Mouse (Mus musculus): ENCODE data around the gene Rep15.

The Rep15 gene

DNA sequence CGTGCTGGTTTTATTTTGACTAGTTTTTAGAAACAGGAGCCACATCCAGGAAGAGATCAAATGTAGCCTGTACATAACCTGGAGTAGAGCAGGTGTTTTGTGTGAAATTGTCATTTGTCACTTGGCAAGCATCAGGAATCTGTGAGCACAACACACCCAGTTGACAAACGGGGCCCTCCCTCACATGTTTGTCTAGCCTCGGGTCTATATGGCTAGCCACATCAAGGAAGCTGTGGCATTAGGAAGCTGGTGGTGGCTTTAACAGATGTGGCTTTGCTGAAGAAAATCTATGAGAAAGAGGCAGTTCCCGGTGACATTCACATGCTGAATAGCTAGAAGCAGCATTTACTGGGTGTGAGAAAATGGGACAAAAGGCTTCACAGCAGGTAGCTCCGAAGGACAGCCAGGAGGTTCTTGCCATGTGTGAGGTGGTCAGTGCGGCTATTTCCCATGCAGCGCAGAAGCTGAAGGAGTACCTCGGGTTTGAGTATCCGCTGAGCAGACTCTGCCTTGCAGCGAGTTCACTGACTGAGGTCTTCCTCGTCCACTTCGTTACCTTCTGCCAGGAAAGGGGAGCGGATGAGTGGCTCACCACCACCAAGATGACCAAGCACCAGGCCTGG is at the start of gene Rep15:
Rep15 (plus strand) TSS at position 282 of the 623 bp plus-strand sequence.
- DNase-seq = no peak

DNA sequence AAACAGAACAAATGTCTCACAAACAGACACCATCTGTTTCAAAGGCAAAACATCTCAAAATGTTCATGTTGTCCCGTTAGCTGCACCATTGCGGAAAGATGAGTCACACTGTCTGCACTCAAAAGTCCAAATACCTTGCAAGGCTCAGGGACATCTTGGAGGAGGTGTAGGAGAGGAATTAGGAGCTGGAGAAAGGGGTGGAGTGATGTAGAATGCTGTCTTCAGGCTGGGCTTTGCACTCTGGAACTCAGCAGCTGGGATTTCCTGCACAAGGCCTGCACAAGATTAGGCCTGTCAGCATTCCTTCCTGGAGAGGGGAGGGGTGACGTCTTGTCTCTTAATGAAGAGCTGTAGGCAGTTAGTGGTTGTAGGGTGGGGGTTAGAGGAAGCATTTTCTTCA is 47.8 kb upstream of the Rep15 start:
- no peak for DNase-seq

DNA sequence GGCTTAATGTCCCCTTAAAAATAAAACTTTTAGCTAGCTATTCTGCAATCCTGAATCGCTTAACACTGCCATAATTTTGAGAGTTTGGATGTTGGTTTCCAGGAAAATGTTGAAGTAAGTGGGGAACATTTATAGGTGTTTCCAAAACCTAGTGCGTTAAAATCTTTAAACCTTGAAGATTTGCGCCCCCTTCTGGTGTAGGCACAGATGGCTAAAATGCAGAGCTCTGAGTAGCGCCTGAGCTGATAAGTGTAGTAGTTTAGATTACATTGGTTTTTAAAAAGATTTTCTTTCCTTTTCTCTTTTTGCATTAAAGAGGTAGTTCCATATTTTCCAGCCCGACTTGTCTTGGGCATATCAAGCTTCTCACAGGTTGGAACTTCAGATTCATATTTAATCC is 38.1 kb upstream of the Rep15 start:
- DNase-seq = peak; percentile 11 to 26

DNA sequence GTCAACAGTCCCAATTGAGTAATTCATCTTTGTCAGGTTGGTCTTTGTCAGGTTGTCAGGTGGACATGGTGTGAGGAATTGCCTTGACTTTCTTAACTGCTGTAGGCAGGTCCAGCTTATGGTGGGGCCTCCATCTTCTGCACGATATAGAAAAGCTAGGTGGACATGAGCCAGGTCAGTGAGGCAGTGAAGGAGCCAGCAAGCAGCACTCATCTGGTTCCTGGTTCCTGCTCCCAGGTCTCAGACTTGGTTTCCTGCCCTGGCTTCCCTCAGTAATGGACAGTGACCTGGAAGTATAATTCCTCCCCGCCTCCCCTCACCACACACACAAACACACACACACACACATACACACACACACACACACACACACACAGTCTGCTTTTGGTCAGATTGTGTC is 37.0 kb upstream of the Rep15 start:
- DNase-seq = no peak

DNA sequence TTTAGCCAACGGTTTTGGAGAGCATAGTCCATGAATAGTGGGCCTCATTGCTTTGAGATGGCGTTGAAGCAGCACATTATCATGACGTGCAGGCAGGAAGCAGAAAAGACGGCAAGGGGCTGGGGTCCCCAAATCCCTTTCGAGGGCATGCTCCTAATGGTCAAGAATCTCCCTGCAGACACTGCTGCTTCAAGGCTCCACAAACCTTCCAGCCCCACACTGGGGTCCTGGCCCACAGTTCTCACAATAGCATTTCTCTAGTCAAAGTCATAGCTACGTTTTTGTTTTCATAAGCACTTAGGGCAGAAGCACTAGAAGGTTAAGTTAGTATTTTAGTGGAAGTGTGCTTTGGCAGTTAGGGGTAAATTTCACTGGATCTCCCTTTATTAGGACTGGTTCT is 36.5 kb upstream of the Rep15 start:
- DNase-seq = no peak

DNA sequence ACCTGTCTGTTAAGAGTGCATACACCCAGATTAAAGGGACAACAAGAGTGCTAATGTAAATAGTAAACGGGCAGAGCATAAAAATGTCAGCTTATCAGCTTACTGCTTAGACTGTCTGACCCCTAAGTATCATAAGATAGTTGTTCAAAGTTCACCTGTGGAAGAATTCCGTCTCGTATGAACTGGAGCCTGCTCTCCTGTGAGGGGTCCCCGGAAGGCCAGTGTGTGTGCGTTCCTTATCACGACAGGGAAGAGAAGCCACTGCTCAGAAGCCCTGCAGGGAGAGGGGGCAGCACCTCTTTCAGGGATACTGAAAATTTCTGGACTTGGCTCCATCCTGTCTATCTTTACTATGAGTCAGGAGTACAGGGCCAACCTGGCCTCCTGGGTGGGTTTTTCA is 35.4 kb upstream of the Rep15 start:
- no peak for DNase-seq

DNA sequence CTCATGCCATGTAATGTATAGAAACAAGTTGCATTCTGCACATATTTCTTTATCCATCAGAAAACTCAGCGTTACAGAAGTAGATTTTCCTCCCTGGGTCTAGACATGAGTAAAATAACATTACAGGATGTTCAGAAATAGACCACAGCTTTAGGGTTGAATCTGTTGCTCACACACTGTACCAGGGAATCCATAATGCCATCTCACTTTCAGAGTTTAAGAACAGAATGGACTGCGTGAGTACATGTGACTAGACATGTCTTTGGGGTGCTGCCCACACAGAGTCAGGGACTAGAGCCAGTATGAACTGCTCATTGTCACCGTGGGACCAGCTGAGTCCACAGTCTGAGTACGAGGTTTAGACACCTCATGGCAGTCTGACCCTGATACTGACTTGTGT is 33.7 kb upstream of the Rep15 start:
- no peak for DNase-seq

DNA sequence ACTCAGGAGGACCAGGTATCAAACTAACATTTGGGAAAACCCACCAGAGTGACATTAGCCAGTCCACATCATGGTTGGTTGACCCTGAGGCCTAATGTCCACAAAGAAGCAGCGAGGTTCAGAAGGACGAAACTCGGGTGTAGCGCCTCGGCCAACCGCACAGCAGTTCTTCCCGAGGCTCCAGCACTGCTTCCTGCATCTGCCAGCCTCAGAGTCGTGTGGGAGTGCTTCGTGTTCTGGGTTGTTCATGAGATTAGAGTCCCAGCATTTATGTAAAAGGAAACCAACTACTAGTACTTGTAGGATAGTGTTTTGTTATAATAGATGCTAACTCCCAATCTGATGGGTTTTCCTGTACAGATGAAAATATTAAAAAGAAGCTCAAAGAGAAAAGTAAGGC is 33.1 kb upstream of the Rep15 start:
- no peak for DNase-seq

DNA sequence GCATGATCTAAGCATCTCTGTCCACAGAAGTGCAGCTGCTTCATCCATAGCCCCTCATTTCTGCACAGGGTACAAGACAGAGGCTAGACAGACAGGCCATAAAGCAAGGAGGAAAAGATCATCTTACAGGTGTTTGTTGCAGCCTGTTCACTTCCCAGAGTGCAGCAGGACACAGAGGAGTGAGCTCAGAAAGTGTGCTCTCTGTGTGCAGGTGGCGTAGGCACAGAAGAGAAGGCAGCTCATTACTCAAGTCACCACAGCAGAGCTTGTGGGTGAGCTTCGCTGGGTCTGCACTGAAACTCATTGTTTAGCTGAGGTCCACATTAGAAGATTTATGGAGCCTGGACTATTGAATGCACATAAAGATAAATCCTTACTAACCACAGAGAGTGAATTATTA is 32.6 kb upstream of the Rep15 start:
- DNase-seq = no peak

DNA sequence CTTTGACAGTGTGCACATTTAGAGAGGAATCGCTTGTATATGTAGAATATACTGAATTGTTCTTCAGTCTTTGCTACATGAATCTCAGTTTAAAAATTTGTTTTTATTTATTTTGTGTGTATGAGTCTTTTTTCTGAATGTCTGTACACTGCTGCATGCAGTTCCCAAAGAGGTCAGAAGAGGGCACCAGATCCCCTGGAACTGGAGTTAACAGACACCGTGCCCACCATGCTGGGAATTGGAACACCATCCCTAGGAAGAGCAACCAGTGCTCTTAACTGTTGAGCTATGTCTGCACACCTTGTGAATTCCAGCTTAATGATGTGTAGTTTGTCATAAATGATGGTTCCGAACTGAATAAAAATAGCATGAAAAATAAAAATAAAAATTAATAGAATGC is 24.2 kb upstream of the Rep15 start:
- peak; percentile 48 to 64 for DNase-seq

DNA sequence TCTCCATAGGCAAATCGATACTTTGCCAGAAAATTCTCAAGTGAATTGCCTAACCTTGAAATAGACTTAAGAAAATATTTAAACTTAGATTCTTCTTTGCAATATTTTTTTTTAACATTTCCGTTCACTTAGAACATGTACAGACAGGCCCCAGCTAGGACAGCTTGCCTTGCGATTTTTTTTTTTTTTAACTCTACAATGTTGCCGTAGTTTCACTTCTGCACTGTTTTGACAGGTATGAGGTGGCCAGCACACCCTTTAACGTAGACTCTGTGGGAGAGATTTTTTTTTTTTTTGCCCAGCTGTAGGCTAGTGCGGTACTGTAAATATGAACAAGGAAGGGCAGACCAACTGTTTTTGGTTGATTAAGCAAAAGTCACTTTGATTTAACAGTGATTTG is 22.0 kb upstream of the Rep15 start:
- no peak for DNase-seq

DNA sequence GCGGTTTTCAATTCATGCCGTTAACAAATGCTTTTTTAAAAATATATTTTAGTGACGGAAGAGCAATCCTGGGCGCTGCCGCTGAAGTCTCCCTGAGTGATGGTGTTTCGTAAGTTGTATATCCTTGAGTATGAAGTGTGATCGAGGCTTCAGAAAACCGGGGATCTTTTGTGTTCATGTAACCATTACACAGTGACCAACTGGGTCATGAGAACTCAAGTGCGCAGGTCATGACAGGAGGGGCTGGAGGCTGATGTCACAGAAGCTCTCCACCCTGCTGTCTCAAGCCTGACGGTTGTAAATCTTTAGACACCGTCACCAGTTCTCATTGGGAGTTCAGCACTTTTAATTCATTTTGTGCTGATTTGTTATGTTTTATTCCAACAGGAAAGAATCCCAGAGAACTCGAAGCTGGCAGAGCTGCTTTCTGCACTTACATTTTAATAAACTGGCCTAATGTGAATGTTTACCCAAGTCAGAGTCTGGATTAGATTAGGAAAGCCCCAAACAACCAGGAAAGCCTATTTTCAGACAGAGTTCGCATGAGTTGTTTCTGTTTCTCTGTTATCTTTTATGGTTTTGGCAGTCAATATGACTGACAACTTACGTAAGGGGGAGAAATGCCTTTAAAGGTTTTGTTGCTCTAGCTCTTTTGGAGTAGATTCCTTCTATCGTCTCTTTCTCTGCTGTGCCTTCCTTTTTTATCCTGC is 21.4 kb upstream of the Rep15 start:
- DNase-seq = no peak

DNA sequence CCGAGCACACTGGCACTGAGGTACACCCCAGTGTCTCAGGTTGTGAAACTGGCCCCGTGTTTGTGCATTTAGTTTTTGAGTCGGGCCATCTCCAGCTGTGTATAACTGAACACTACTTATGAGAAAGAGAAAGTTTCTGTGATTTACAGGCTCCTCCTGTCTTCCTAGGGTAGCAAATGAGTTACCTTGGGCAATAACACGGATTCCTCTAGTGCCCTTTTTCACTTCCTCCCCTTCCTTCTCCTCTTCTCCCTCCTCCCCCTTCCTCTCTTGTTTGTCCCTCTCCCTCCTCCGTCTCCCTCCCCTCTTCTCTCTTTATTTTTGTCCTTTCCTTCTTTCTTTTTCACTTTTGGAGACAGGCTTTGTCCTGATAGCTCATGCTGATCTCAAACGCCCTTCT is 20.8 kb upstream of the Rep15 start:
- no peak for DNase-seq

DNA sequence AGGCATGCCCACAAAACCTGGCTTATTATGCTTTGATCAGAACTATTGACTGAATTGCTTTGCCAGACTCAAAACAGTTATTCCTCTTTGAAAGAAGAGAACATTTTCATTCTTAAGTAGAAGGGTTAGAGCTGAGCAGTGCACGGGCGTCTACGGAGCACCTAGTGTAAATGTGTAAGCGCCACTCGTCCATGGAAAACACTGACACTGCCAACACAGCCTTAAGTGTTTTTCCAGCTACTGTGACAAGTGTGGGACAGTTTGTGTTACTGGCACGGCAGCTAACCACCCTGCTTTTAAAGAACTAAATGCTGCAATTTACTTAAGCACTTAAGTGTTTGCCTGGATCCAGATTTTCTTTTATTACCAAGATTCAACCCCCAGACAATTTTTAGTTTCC is 20.4 kb upstream of the Rep15 start:
- no peak for DNase-seq

DNA sequence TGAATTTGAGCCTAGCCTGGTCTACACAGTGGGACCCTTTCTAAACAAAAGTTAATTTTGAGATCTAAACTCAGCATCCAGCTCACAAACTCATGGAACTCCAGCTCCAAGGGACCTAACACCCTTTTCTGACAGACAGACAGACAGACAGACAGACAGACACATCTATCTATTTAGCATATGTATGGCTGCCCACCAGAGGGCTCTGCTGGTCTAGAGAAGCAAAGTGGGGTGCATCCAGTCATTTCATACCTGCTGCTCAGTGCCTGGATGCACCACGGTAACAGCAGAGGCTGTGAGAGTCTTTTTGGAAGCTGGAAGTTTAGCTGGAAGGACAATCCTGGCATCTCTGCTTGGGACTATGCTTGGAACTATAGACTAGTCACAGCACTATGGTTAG is 18.8 kb upstream of the Rep15 start:
- no peak for DNase-seq

DNA sequence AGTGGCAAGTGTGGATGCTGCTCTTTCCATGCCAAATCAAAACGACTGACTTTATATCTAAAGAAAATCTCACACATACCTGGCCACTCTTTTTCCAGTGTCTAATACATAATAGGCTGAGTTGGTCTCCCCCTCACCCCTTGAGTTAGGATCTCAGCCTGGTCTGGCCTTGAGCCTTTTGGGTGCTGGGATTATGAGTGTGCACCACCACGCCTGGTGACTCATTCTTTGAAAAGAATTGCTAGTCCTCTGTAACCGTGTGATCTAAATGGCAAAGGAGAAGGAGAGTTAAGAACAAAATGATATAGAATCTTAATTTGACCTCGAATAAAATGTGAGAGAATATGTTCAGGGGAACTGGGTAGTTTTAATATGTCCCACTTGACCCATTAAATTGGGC is 14.5 kb upstream of the Rep15 start:
- no peak for DNase-seq

DNA sequence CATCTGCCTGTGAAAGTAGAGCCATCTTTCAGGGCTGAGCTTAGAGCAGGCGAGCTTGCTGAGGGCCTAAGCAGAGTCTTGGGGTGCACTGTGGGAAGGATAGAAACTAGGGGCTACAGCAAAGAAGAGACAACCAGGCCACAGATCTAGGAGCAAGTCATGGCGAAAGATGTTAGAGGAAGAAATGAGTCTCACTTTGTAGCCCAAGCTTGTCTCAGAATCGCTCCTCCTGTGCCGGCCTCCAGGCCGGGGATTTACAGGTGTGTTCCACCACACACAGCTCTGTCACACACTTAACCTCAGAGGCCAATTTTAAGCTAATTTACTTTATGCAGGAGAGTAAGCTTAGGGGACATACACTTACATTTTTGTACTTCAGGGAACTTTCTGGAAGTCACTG is 14.0 kb upstream of the Rep15 start:
- DNase-seq = no peak

DNA sequence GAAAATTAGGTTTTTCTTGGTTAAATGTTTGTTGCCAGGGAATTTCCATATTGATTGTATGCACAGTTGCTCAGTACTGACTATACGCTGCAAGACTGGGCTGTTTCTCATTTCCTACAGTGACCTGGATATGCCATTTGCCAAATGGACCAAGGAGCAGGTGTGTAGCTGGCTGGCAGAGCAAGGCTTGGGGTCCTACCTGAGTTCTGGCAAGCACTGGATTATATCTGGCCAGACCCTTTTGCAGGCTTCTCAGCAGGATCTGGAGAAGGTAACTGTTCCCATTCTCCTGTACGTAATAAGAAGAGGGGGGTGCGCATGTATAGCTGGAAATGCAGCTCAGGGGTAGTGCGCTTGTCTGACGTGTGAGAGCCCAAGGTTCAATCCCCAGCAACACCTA is 11.2 kb upstream of the Rep15 start:
- DNase-seq = no peak

DNA sequence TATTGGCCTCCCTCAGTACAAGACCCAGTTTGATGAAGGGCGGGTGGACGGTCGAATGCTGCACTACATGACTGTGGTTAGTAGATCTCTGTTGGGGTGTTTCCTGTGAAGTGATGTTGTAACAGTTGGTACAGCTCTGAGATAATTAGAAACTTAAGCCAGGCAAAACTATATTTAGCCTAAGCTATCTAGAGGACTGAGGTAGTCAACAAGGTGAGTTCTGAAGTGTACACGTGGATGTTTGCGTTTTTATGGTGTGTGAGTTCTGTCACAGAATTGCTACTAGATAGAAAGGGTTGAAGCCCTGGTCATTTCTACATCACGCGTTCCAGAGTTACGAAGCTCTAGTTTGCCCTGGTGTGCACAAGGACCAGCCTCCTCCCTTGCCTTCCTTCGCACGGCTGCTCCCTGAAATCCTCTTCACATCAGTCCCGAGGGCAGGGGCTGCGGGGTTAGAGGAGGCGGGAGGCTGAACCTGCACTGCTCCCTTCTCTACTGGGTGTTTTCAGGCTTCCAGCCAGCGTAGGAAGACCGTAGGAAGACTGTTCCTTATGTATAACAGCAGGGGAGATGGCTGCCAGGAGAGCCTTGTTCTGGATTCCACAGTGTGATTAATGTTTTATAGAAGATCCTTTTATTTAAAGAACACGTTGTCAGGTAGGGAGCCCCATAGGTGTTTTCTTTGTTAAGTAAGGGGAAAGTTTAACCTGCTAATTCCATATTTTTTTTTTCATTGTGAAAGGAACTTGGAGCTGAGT is 9.8 kb upstream of the Rep15 start:
- no peak for DNase-seq

DNA sequence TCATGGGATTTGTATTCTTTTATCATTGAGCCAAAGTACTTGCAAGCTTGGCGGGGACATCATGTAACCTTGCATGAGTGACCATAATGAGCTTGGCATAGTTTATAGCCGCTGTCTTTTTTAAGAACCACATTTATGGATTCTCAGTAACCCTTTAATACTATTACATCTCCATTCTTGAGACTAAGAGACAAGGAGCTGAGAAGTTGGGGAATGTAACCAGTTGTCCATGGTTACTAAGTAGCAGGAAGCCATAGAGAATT is 9.3 kb upstream of the Rep15 start:
- DNase-seq = no peak

DNA sequence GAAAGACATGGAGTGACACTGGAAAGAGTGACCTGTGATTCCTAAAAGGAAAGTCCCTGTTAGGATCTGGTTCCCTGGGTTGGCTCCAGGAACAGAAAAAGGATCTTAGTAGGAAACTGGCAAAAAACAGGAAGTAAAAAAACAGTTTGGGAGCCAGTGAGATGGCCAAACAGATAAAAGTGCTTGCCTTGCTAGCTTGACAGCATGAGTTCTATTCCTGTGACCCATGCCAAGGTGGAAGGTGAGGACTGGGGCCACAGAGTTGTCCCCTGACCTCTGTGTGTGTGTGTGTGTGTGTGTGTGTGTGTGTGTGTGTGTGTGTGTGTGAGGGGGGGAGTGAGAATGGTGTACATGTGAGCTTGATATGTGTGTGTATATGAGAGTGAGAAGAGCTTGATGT is 8.8 kb upstream of the Rep15 start:
- DNase-seq = no peak

DNA sequence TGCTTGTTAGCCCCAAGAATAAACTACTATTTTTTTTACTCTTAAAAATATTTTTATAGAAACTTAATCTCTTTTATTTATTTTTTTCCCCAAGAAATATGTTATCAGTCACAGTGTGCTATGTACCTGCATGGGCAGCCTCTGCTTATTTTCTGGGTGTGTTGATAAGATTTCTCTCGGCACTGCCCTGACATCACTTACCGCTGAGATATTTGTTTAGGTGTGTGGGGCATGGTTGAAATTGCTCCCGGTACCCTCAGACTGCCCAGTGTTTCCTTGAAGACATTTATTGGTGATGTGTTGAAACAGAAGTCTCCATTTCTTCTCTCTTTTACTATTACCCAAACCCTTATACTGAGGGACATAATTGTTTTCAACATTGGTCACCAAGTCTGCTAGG is 7.6 kb upstream of the Rep15 start:
- no peak for DNase-seq

DNA sequence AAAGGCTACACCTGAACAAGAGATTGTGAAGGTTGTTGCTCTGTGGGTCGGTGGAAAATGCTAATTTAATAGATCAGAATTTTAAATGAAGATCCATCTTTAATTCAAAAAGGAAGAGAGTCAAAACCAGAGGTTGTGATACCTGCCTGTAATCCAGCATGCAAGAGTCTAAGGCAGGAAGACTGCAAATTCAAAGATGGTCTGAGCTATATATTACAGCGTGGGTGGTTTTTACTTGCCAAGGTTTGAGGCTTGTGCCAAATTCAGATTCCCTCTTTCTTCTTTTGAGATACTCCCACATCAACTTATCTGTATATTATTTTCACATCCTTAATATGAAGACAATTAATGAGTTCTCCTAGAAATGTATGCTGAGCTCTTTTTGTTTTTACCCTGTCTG is 4.0 kb upstream of the Rep15 start:
- no peak for DNase-seq

DNA sequence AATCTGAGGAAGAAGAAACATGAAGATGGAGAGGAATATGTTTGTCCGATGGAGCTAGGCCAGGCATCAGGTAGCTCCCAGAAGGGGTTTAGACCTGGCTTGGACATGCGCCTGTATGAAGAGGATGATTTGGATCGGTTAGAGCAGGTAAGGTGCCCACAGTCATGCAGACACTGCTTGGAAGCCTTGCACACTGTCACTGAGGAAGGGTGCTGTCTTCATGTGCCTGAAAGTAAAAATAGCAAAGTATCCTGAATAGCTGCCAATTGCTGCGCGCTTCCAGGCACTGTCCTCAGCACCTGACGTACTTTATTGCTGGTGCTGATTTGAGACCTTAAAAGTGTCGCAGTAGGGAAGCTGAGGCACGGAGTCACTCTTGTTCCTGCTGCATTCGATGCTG is 2.8 kb upstream of the Rep15 start:
- DNase-seq = no peak
